Mouse (Mus musculus): ENCODE measurements around the gene Cx3cr1. TPM values are rescaled to one million over a fixed set of nuclear protein-coding genes. Genes with fewer than 3 reads are reported as not detected.

Cx3cr1 gene
- total RNA-seq, 2 experiments from 2014 or later: 0.24 to 0.61 TPM

- DNase-seq: no peak
These were observed 76.4 kb downstream of the Cx3cr1 start for GRCm38 (mm10) chr9:119993092-119993844.

DNA sequence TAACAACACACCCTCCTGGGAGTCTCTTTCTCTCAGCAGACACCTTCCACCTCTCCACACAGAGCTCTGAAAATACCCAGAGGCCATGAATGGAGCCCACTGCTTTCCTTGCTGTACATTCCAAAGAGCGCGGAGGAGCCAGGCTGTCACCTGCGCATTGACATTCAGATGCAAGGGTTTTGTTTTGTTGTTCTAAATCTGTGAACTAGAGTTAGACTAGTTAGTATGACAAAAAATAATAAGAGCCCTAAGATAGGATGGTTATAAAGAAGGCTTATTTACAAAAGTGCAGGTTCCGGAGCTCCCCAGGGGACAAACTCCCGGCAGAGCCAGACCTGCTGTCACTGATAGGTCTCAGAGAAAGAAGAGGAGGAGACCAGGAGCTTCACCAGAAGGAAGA, 78.4 kb downstream of the Cx3cr1 start:
- no peak for DNase-seq

GRCm38 (mm10) chr9:119988304-119988703, 81.4 kb downstream of the Cx3cr1 start:
- DNase-seq: no peak

DNA sequence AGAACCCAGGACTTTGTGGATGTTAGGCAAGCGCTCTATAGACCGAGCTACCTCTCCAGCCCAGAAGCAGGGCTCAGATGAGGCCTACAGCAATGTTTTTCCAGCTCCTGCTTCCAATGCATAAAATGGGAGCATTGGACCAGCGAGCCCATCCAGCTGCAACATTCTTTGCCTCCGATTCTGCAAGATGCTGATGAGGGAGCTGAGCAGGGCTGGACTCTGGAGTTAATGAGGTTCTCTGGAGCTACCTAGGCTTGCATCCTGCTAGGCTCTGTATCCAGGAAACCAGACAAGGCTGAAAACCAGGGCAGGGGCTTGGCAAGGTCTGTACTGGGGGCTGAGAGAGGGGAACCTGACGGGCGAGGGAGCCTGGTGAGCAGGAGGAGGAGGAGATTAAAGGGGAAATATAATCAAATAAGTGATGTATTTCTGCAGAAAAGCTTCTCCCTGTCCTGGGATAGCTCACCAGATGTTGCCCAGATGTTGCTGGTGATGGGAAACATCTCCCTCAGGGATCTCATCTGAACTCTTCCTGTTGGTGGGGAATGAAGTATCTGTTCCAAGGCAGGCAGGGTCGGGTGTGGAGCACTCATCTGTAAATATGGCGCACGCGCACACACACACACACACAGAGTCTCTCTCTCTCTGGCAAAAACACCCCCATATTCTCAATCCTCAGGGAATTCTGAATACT, 83.7 kb downstream of the Cx3cr1 start:
- DNase-seq: no peak

DNA sequence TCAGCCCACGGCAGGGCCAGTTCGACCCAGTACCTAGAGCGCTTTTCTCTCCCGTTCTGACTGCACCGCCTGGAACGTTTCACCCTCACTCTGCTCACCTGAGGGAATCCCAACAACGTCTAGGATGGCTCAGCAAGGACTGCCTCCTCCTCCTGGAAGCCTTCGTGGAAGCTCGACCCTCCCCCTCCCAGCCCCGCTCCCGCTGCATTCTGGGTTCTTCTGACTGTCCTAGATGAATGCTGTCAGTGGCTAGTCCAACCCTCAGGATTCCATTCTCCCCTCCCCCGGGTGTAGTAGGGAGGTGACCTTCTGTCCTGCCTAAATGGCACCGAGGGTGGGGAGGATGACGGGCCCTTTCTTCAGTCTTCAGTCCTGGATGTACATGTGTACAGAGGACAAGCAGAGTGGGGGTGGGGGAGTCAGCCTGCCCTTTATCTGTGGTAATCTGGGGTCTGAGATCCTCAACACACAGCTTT, 85.1 kb downstream of the Cx3cr1 start, which contains the start of gene Csrnp1:
Gene Csrnp1, minus strand, starts transcription at position 123 of the 476 bp plus-strand sequence.
- DNase-seq: no peak

DNA sequence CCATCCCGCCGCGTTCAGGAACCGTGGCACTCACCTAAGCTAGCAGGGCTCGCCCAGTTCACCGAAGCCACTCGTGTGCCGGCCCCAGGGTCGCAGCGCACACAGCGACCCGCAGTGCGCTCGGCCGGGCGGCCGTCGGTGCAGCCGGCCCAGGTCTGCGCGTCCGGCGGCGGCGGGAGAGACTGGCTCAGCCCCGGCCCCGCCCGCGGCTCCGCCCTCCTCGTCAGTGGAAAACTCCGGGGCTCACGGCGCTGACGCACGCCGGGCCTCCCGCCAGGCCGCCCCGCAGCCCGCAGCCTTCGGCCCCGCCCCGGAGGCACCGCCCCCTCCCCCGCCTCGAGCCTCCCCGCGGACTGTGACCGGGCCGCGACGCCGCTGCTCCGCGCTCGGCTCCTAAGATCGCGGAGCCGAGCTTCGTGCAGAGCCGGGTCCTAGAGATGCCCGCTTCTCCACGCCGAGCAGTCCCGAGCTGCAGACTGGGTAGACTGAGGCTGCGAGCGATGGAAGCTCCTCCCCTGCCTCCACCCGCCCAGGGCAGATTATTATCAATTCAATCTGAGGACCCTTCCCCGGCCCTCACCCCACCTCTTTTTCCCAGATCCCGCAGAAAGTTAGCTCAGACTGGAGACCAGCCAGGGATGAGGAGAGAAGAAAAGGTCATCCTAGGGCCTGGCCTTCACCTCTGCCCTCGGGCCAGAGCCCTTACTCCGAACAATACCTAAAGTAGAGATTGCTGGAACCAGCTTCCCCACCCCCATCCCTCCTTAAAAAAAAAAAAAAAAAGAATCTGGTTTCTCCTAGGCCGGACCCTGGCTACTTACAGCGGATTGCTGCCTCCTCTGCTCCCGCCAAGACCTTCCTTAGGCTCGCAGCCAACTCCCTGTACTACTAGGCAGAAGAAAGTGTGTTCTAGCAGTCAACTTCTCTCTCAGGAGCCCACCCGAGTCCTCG, 85.8 kb downstream of the Cx3cr1 start:
- DNase-seq: peak; percentile 93

- peak; percentile 67 for DNase-seq
These were observed 86.6 kb downstream of the Cx3cr1 start for GRCm38 (mm10) chr9:119982956-119983551.

DNA sequence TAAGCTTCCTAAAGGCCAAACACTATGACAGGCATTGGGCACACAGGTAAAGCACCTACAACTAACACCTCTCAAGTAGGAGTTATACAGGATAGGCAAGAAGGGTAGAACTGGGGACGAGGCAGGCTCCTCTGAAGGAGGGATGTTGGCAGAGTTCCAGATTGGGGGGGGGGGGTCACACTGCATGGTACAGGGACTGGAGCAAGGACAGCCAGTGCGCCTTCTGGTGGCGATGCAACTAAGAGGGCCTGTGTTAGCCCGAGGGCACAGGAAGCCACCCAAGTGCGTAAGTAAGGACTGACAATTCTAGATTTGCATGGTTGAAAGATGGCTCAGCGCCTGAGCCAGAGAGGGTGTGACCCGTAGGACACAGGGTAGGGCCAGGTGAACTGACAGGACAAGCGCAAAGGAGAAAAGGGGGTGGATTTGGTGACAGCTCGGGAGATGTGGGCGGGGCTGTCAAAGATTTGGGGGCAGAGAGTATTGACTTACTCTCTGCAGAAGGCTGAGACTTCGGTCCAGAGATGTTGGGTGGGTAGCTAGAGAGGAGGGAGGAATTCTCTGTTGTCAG, 87.4 kb downstream of the Cx3cr1 start:
- DNase-seq: peak; percentile 63

- DNase-seq: peak; percentile 81
These were observed 88.2 kb downstream of the Cx3cr1 start for GRCm38 (mm10) chr9:119981183-119982179.

DNA sequence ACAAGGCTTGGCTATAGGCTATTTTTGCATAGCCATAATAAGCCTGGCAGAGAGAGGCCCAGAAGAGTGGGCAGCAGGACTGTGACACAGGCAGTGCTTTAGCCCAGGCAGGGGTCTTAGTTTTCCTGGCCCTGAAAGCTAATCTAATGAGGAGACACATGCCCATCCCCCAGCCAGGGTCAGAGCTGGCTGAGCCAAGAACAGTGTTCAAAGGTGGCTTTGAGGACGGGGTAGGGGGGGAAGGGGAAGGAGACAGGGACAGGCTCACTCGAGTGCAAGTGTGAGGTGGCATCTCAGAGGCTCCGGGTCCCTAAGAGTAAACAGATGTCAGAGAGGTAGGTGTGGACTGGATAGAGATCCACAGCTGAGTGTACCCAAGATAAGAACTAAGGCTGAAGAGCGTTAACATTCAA, 88.9 kb downstream of the Cx3cr1 start:
- DNase-seq: no peak

DNA sequence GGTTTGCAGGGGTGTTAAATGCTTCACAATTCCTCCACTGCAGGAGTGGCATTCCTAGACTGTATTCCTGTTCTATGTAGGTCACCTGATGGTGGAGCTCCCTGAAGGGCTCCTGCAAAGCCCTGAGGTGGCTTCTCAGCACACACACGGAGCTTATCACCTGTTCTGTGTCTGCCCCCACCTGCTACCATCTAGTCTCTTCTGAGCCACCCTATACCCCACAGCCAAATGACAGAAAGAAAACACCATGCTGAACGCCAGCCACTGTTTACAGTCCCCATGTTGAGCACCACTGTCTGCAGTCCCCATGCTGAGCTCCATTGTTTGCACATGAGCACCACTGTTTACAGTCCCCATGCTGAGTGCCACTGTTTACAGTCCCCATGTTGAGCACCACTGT, 89.9 kb downstream of the Cx3cr1 start:
- no peak for DNase-seq

DNA sequence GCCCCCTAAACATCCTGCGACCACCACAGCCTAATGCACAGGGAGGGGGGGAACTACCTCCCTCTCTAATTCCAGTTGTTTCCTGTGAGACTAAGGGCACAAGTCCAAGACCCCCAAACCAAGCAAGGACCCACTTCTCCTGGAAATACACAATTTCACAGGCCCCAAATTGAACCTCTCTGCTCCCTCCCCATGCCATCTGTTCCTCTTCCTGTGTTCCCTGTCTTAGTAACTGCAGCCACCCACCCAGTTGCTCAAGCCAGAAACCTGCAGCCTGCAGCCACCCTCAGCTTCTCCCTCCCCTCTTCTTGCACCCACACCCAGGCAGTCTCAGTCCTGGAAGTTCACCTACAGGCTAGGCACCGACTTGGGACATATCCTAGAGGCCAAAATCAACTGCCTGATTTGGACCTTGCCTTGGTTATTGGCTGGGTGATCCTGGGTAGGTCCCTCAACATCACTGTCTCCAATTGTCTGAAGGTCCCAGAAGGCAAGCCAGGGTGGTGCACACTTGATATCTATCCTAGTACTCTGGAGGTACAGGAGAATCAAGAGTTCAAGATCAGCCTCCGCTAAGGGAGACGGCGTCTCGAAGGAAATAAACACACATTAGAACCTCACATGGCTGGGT, 90.8 kb downstream of the Cx3cr1 start:
- DNase-seq: no peak

DNA sequence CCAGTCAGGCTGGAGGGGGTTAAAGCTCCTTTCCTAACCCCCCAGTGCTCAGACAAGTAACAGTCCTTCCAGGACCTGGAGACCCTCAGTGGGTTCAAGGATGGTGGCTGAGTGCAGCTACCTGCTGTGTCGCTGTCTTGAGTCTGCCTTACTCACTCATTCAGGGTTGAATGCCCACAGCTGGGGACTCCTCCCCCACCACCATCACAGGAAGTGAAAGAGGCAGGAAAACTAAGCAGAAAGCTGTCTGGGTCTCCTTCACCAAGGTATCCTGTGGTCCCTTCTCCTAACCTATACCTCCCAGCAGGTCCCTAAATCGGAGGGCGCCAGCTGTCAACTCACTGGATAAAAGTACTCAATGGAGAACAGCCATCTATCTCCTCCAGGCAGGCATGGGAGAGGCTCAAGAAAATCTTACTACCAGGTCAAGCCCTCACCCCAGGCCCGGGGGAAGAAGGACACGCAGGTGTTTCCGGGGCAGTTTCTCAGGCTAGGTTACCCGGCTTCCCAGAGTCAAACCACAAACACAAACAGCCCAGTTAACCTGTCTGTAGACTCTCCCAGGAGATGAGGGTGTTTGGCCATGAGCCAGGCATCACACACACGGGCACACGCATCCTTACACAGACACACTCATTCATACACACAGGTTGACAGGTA, 91.4 kb downstream of the Cx3cr1 start:
- DNase-seq: no peak

- DNase-seq: no peak
These were observed 92.1 kb downstream of the Cx3cr1 start for GRCm38 (mm10) chr9:119977557-119978060.

DNA sequence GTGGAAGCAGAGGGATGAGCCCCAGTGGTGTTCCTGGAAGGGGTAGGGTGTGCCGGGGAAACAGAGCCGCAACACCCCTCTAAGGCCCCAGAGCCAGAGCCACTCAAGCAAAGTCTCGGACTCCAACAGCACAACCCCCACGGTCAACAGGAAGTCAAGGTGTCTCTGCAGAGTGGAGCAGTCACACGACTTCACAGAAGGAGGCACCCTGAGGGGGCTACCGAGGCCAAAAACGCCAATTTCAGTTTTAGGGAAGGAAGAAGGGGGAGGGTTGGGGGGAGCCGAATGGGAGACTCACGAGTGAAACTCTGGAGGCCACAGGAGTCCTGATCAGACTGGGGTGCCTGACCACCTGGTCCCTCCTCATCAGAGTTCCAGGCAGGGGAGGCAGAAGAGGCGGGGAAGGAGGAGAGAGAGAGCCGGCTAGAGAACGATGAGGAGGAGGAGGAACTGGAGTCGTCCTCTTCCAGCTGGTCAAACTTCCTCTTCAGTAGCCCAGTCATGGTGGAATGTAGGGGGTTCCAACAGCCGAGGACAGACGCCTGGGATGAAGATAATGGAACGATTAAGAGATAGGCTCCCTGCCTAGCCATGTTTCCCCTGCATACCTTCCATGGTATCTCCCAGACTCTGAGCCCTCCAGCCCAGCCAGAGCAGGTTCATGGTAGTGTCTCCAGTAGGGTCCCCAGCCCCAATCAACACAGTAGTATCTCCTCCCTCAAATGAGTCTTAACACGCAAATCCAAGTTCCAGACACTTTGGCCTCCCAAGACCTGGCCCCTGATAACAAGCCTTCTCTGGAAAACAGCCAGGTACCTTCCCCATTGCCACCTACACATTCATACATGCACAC, 92.7 kb downstream of the Cx3cr1 start:
- no peak for DNase-seq

DNA sequence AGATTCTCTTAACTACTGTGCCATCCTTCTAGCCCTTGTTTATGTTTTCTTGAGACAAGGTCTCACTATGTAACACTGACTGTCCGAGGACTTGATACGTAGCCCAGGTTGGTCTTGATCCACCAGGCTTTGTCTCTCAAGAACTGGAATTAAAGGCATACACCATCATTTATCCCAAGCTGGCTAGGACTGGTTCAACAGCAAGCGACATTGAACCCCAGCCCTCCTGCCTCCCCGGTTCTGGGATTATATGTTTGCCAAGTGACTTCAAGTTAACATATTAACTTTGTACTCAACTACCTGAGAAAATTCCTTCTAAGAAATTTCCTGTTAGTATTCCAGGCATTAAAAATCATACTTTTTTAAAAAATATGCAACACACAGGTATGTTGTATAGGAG, 94.4 kb downstream of the Cx3cr1 start:
- no peak for DNase-seq

DNA sequence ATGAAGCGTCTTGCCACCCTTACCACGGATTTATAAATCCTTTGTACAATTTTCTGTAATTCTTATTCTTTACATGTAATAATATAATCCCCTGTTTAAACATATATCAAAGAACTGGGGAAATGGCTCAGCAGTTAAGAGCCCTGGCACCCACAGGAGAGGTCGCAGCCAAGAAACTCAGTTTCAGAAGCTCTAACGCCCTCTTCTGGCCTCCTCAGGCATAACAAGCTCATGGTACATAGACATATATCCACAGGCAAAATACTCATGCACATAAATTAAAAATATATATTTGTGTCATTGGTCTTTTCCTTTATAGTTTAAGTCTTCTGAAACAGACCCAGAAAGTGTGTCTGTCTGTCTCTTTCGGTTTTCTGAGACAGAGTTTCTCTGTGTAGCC, 95.1 kb downstream of the Cx3cr1 start:
- no peak for DNase-seq

All from gastrocnemius, postnatal 25 days (tissue).